Mouse (Mus musculus) liver, postnatal 0 days (tissue): ENCODE results near the gene Dcun1d4. TPM values are rescaled to one million over a fixed set of nuclear protein-coding genes. Genes with fewer than 3 reads are reported as not detected.
A peak's percentile ranks its signal among the peaks of the same experiment; 100 is the strongest.

ENCODE experiments used
- ATAC-seq: fragments of 200-750 bp; cut with Nextera tagmentation; 2 replicates; pipeline ENCODE4 v1.8.0; 2017; ENCODE audit warnings: mild to moderate bottlenecking, moderate library complexity
- DNase-seq: peaks from one replicate; pipeline ENCODE4 v3.0.0-alpha.2; 2016
- H3K27ac ChIP-seq: fragments of 300-500 bp; sonication (generic); 2 replicates; pipeline ENCODE4 v1.5.1; 2014; ENCODE audit warnings: antibody characterized with exemption, moderate library complexity, mild to moderate bottlenecking, low read depth
- H3K27me3 ChIP-seq: fragments of 300-500 bp; sonication (generic); 2 replicates; pipeline ENCODE4 v1.6.1; 2014; ENCODE audit warnings: low read length, control low read depth, mixed read lengths; ENCODE audit not compliant: insufficient read depth
- H3K36me3 ChIP-seq: fragments of 300-500 bp; sonication (generic); replicated peaks from 2 replicates; pipeline ENCODE4 v1.6.1; 2014; ENCODE audit warnings: mild to moderate bottlenecking, control low read depth, low read length, moderate library complexity, mixed read lengths; ENCODE audit not compliant: insufficient read depth
- H3K4me1 ChIP-seq: fragments of 300-500 bp; sonication (generic); 2 replicates; pipeline ENCODE4 v1.6.1; 2014; ENCODE audit warnings: antibody characterized with exemption, mild to moderate bottlenecking, control low read depth; ENCODE audit not compliant: insufficient read depth
- H3K4me2 ChIP-seq: fragments of 300-500 bp; sonication (generic); 2 replicates; pipeline ENCODE4 v1.6.1; 2014; ENCODE audit warnings: low read depth, mild to moderate bottlenecking, low read length, moderate library complexity, mixed read lengths
- H3K4me3 ChIP-seq: fragments of 300-500 bp; sonication (generic); 2 replicates; pipeline ENCODE4 v1.5.1; 2014; ENCODE audit warnings: low read depth, low read length
- H3K9ac ChIP-seq: fragments of 300-500 bp; sonication (generic); replicated peaks from 2 replicates; pipeline ENCODE4 v1.6.1; 2014; ENCODE audit warnings: mild to moderate bottlenecking, moderate library complexity
- H3K9me3 ChIP-seq: fragments of 300-500 bp; sonication (generic); 2 replicates; pipeline ENCODE4 v1.6.1; 2016; ENCODE audit warnings: mild to moderate bottlenecking, control low read depth, low read length, mixed read lengths
- CTCF ChIP-seq: sonication (generic); IDR thresholded peaks from 2 replicates; pipeline ENCODE4 v1.5.1; 2016; ENCODE audit warnings: antibody characterized with exemption, low read depth
- EP300 ChIP-seq: IDR thresholded peaks from 2 replicates; pipeline ENCODE4 v1.6.1; 2016; ENCODE audit warnings: antibody characterized with exemption, low read depth, mild to moderate bottlenecking
- WGBS: fragments of 180-500 bp; shearing (Covaris S2); extraction: QIAGEN DNeasy Blood & Tissue Kit; methylation state at CpG from one replicate; pipeline ENCODE4 v1.1.7; 2014; ENCODE audit not compliant: insufficient replicate concordance; 5-methylcytosine and 5-hydroxymethylcytosine counted together
- polyA plus RNA-seq: library from polyadenylated mRNA; unstranded; fragments of >200 nt; fragmentation: Nextera tagmentation; extraction: Ambion mirVana; gene quantifications from 2 replicates; pipeline ENCODE4 v1.2.1, GENCODE M21; 2015

Gene Dcun1d4
- polyA plus RNA-seq, 1 experiment from 2014 or later: 4.1 TPM

GRCm38 (mm10) chr5:73538586-73539298 is 57.9 kb downstream of the Dcun1d4 start:
- no peaks in the 10 kb centered on the region for H3K27me3 ChIP-seq
- H3K4me2 ChIP-seq: no peak overlapping the region
- no peaks in the 10 kb centered on the region for H3K9me3 ChIP-seq
- H3K4me3 ChIP-seq: no peak overlapping the region
- 76% methylated on average over 11 of the region's 11 CpGs for WGBS
- TF ChIP-seq EP300 (no peak), CTCF (no peak)
- no peaks in the 10 kb centered on the region for H3K36me3 ChIP-seq
- no peaks in the 10 kb centered on the region for H3K4me1 ChIP-seq
- ATAC-seq (no peak), DNase-seq (no peak)
- no peak overlapping the region for H3K9ac ChIP-seq
- no peak overlapping the region for H3K27ac ChIP-seq

- Histone ChIP-seq H3K27me3 (no peaks in the 10 kb centered on the region), H3K9ac (no peak overlapping the region), H3K36me3 (no peaks in the 10 kb centered on the region), H3K9me3 (no peaks in the 10 kb centered on the region), H3K4me1 (no peaks in the 10 kb centered on the region), H3K4me3 (no peak overlapping the region), H3K4me2 (no peak overlapping the region), H3K27ac (no peak overlapping the region)
- DNase-seq: peak; percentile 29
- 60% methylated on average over 6 of the region's 6 CpGs for WGBS
- no peak for ATAC-seq
- TF ChIP-seq EP300: no peak
- TF ChIP-seq CTCF: peak; percentile 77
Measured at GRCm38 (mm10) chr5:73539848-73540510, 59.2 kb downstream of the Dcun1d4 start.

GRCm38 (mm10) chr5:73540511-73540871 is 59.7 kb downstream of the Dcun1d4 start:
- no peak overlapping the region for H3K4me2 ChIP-seq
- 76% methylated on average over 2 of the region's 2 CpGs for WGBS
- H3K4me1 ChIP-seq: no peaks in the 10 kb centered on the region
- no peak for DNase-seq
- H3K9ac ChIP-seq: no peak overlapping the region
- H3K4me3 ChIP-seq: no peak overlapping the region
- ATAC-seq: no peak
- H3K27ac ChIP-seq: no peak overlapping the region
- TF ChIP-seq CTCF (no peak), EP300 (no peak)
- H3K9me3 ChIP-seq: no peaks in the 10 kb centered on the region
- no peaks in the 10 kb centered on the region for H3K27me3 ChIP-seq
- no peaks in the 10 kb centered on the region for H3K36me3 ChIP-seq

GRCm38 (mm10) chr5:73544111-73544753 is 63.4 kb downstream of the Dcun1d4 start:
- Histone ChIP-seq H3K9me3 (no peaks in the 10 kb centered on the region), H3K4me3 (no peak overlapping the region), H3K27me3 (no peaks in the 10 kb centered on the region), H3K4me2 (no peak overlapping the region), H3K4me1 (no peaks in the 10 kb centered on the region), H3K27ac (no peak overlapping the region), H3K9ac (no peak overlapping the region), H3K36me3 (no peaks in the 10 kb centered on the region)
- WGBS: 81% methylated on average over 10 of the region's 10 CpGs
- DNase-seq (no peak), ATAC-seq (no peak)
- TF ChIP-seq EP300 (no peak), CTCF (no peak)

- DNase-seq: no peak
- Histone ChIP-seq H3K27me3 (no peaks in the 10 kb centered on the region), H3K27ac (no peak overlapping the region), H3K4me3 (no peak overlapping the region), H3K4me2 (no peak overlapping the region), H3K9me3 (no peaks in the 10 kb centered on the region), H3K4me1 (no peaks in the 10 kb centered on the region), H3K36me3 (no peaks in the 10 kb centered on the region), H3K9ac (no peak overlapping the region)
- TF ChIP-seq EP300: no peak
- no peak for TF ChIP-seq CTCF
- 75% methylated on average over 6 of the region's 6 CpGs for WGBS
- ATAC-seq: no peak
Measured at GRCm38 (mm10) chr5:73545641-73546040, 64.8 kb downstream of the Dcun1d4 start.

DNA sequence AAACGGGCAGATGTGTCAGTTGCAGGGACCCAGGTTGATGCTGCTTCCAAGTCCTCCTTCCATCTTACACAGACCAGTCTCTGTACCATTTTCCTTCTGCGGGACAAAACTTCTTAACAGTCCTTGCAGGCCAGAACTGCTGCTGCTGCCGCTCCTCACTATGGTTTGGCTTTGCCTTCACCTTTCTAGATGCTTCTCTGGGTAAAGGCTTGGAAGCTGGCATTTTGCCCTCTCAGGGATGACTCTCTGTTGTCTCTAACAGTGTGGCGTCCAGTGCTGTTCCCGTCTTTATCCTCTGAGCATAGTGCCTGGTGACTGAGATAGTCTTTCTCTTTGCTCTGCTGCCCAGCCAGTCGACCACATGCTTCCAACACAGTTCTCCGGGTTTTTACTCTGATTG is 66.5 kb downstream of the Dcun1d4 start:
- Histone ChIP-seq H3K9me3 (no peaks in the 10 kb centered on the region), H3K4me2 (no peak overlapping the region), H3K36me3 (no peaks in the 10 kb centered on the region), H3K4me1 (no peaks in the 10 kb centered on the region), H3K9ac (no peak overlapping the region), H3K27ac (no peak overlapping the region), H3K27me3 (no peaks in the 10 kb centered on the region), H3K4me3 (no peak overlapping the region)
- ATAC-seq: no peak
- WGBS: 81% methylated on average over 7 of the region's 7 CpGs
- DNase-seq: no peak
- TF ChIP-seq CTCF (no peak), EP300 (no peak)
